Mouse (Mus musculus) C2C12 (cell line): ENCODE data around the gene Camkk2.

ENCODE experiments used
- CEBPB ChIP-seq: IDR thresholded peaks from one replicate; pipeline ENCODE4 v1.6.1; 2011; ENCODE audit warnings: low read depth, mild to moderate bottlenecking, control low read depth, moderate library complexity
- CTCF ChIP-seq: IDR thresholded peaks from one replicate; pipeline ENCODE4 v1.5.1; 2011; ENCODE audit not compliant: control insufficient read depth, insufficient read depth, insufficient read length
- FOSL1 ChIP-seq: IDR thresholded peaks from one replicate; pipeline ENCODE4 v1.8.0; 2011; ENCODE audit warnings: mild to moderate bottlenecking, low read length; ENCODE audit not compliant: poor library complexity, insufficient read depth, severe bottlenecking
- MAX ChIP-seq: IDR thresholded peaks from one replicate; pipeline ENCODE4 v1.6.1; 2011; ENCODE audit warnings: mild to moderate bottlenecking, control low read depth
- MYOD1 ChIP-seq: IDR thresholded peaks from one replicate; pipeline ENCODE4 v1.6.1; 2011; ENCODE audit warnings: low read depth; ENCODE audit not compliant: control insufficient read depth, insufficient read length
- MYOG ChIP-seq: IDR thresholded peaks from one replicate; pipeline ENCODE4 v1.6.1; 2011; ENCODE audit not compliant: control insufficient read depth, insufficient read length; ENCODE audit errors: extremely low read depth
- USF1 ChIP-seq: IDR thresholded peaks from one replicate; pipeline ENCODE4 v1.6.1; 2011; ENCODE audit warnings: low read depth, mild to moderate bottlenecking, control low read depth, moderate library complexity

GRCm38 (mm10) chr5:122821524-122821885, 42.3 kb upstream of the Camkk2 start:
- TF ChIP-seq CTCF = no peak
- TF ChIP-seq USF1 = no peak
- no peak for TF ChIP-seq MAX
- TF ChIP-seq MYOG = no peak
- no peak for TF ChIP-seq CEBPB
- TF ChIP-seq MYOD1 = no peak
- TF ChIP-seq FOSL1 = no peak
